Mouse (Mus musculus): Measurements from ENCODE around the gene Rars2.
A peak's percentile ranks its signal among the peaks of the same experiment; 100 is the strongest.

Gene Rars2

GRCm38 (mm10) chr4:34640731-34641130 lies 26.0 kb downstream of the Rars2 start:
- DNase-seq (ENCODE audit: low read depth), result no peak

DNA sequence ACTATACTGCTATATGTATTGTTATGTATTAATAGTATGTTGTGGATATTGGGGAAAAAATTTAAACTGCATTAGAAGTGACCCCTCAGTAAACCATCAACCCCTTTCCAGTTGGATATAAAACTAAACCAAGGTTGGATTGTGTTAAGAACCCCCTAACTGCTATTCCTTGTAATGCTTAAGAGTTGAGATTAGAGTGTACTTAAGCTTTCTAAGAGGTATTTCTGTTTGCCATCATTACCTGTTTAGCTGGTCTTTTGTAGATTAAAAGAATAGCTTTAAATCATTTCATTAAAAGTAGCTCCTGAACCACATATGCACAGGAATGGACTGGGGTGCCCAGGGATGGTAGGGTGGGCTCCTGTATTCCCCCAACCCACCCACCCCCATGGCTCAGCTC lies 30.0 kb downstream of the Rars2 start:
- no peak for DNase-seq (ENCODE audit: low read depth)

- DNase-seq (ENCODE audit: low read depth), result no peak
Measured at GRCm38 (mm10) chr4:34653179-34653578, 38.4 kb downstream of the Rars2 start.

DNA sequence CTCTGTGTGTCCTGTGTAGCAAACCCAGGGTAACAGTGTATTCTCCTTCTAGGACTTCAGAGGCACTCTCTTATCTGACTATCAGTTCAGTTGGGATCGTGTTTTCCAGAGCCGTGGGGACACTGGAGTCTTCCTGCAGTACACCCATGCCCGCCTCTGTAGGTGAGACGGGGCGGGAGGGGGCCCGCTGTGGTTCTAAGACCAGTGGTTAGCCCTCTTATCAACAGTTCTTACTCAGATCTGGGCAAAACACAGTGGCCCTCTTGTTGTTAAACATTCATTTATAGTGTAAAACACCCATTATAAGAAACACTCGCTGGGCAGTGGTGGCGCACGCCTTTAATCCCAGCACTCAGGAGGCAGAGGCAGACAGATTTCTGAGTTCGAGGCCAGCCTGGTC lies 41.3 kb downstream of the Rars2 start:
- DNase-seq (ENCODE audit: low read depth), result no peak

GRCm38 (mm10) chr4:34659012-34659411 lies 44.3 kb downstream of the Rars2 start:
- no peak for DNase-seq (ENCODE audit: low read depth)

GRCm38 (mm10) chr4:34661514-34661913 lies 46.8 kb downstream of the Rars2 start:
- DNase-seq (ENCODE audit: low read depth), result no peak

DNA sequence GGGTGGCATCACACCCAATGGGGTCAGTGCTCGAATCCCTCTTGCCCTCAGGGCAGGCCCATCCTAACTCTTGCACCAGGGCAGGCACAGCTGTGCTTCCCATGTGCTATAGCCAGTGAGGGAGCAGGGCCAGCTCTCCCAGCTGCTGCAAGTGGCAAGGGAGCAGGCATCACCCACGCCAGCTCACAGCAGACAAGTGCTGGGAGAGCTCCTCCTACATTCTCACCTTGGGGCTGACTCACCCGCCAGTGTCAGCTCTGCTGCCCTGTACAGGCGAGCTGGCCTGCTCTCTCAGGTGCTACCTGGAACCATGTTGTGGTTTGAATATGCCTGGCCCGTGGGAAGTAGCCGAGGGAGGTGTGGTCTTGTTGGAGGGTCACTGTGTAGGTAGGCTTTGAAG lies 47.2 kb downstream of the Rars2 start:
- no peak for DNase-seq (ENCODE audit: low read depth)

DNA sequence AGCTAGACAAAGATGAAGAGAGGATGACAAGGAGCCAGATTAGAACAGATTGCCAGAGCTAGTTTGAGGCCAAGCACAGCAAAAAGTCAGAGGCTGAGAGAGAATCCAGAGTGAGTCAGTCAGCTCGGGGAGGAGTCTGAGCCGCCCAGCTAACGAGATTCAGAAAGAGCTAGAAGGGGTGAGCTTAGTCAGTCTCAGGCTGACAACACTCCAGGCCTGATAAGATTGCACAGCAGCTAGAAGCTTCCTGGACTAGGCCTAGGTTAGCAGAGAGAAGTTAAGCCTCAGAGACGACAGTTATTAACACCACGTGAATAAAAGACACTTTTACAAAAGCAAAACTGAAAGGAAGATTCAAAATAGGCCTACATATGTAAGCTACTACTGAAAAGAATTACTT lies 53.2 kb downstream of the Rars2 start:
- no peak for DNase-seq (ENCODE audit: low read depth)

- DNase-seq (ENCODE audit: low read depth), result no peak
Measured at GRCm38 (mm10) chr4:34673721-34674120, 59.0 kb downstream of the Rars2 start.

DNA sequence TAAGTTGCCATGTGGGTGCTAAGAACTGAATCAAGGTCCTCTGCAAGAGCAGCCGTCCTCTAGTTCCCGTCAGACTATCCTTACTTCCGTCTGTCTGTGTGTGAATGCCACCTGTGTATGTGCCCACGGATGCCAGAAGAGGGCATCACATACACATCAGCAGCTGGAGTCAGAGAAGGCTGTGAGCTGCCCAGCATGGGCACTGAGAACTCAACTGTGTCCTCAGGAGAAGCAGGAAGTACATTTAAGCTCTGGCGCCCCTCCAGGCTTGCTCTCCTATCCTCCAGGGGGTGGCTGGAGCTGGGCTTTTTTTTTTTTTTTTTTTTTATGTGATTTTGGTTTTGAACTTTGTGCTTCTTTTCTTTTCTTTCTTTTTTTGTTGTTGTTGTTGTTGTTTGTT lies 65.8 kb downstream of the Rars2 start:
- no peak for DNase-seq (ENCODE audit: low read depth)

DNA sequence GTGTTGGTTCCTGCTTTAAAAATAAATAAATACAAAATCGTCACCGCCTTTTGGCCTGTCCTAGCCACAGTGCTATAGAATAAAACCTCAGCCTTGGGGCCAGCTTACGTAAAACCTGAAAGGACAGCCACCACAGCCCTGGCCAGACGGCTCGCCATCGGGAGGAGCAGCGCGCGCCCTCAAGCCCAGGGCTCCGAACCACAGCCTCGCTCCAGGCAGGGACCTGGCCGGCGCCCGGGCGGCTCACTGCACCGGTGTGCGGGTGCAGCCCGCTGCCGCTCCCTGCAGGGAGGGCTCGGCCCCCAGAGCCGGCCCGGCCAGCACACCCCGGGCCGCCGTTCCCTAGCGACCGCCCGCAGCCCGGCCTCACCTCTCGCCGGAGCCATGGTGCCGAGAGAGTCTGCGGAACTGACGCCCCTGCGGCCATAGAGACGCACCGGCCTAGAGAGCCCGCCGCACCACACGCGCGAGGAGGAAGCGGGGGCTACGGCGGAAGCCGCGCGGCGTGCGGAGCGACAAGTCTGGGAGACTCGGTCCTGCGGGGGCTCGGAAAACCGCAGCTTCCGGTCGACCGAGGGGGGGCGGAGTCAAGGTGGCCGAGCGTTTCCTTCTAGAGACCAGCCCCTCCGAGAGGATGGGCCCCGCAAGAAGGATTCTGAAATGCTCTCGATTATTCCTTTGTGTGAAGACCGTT lies 72.3 kb downstream of the Rars2 start, which contains the start of gene Slc35a1:
Gene Slc35a1, minus strand, starts transcription at position 565 of the 694 bp plus-strand sequence.
- peak; percentile 86 for DNase-seq (ENCODE audit: low read depth)

DNA sequence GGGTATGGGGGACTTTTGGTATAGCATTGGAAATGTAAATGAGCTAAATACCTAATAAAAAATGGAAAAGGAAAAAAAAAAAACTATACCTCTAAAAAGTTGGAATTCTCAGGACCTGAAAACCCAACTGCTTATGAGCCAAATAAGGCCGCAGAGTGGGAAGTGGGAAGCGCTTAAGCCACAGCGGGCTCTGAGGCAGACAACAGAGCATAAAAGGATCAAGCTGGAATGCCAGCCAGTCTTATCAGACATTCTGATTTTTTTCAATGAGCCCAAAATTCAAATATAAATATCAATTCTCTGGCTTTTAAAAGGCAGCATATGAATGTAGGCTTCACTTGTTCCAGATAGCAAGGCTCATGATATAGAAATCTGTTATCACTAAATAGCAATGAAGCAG lies 73.3 kb downstream of the Rars2 start:
- no peak for DNase-seq (ENCODE audit: low read depth)

- peak; percentile 68 for DNase-seq (ENCODE audit: low read depth)
Measured at GRCm38 (mm10) chr4:34701528-34701927, 86.8 kb downstream of the Rars2 start.

DNA sequence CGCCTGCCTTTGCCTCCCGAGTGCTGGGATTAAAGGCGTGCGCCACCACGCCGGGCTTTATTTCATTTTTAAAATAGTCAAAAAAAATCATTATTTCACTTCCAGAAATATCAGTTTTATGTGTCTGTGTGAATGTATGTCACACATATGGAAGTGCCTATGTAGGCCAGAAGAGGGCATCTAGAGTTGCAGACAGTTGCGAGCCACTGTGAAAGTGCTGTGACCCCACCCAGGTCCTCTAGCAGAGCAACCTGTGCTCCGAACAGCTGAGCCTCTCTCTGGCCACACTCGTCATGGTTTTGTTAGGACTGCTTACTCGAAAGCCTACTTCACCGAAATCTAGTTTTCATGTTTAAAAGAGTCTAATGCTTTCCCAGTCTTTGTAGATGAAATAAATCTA lies 87.5 kb downstream of the Rars2 start:
- DNase-seq (ENCODE audit: low read depth), result no peak

DNA sequence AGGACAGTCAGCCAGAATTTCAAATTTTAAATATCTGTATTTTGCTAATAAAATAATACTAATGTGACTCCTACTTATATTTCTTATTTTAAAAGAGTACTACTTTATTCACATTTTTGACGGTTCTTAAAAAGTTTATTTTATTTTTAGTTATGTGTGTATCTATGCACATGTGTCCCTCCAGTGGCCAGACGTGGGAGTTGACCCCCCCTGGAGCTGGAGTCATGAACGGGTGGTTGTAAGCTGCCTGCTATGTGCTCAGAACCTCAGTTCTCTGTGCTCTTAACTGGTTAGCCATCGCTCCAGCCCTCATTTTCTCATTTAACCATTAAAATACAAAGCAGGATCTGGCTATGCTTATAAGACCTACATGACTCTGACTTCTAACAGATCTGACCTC lies 88.3 kb downstream of the Rars2 start:
- DNase-seq (ENCODE audit: low read depth), result no peak

GRCm38 (mm10) chr4:34707248-34707647 lies 92.5 kb downstream of the Rars2 start:
- DNase-seq (ENCODE audit: low read depth), result no peak

GRCm38 (mm10) chr4:34708127-34708526 lies 93.4 kb downstream of the Rars2 start:
- no peak for DNase-seq (ENCODE audit: low read depth)

All from naive thymus-derived CD4-positive, alpha-beta T cell, adult 2 months (primary cell).